Mouse (Mus musculus) urinary bladder, adult 18-20 months (tissue): ENCODE measurements around the gene Disc1.
A peak's percentile ranks its signal among the peaks of the same experiment; 100 is the strongest.

Experiments
- DNase-seq, 2 experiments: peaks; one replicate each; pipeline ENCODE4 v3.0.0; 2022; ENCODE audit warnings: low spot score in 2 of 2, mixed read lengths in 2 of 2

Disc1 gene

DNA sequence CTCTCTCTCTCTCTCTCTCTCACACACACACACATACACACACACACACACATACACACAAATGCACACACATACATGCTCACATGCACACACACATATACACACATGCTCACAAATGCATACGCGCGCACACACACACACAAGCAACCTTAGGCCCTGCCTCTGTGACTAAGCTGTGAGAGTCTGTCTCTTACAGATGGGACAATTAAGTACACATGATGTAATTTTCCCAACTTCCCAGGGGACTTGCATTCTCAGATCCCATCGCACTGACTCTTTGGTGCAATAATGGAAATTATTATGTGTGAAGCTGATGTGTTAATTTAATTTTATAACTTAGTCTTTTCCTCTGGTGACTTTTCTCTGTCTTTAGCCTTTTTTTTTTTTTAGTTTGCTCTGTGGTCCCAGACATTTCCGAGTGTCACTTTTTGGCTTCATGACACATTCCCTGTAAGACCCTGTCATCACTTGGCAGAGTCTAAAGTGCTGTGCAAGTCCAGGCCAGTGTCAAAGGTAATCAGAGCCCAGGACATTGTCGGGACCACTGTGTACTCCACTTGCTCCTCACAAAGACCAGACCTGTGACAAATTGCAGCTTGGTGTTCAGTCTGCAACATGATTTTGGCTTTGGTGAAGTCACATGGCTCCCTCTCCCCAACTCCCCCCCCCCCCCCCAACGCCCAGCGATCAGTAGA is 205.0 kb downstream of the Disc1 start:
- no peak for DNase-seq

DNA sequence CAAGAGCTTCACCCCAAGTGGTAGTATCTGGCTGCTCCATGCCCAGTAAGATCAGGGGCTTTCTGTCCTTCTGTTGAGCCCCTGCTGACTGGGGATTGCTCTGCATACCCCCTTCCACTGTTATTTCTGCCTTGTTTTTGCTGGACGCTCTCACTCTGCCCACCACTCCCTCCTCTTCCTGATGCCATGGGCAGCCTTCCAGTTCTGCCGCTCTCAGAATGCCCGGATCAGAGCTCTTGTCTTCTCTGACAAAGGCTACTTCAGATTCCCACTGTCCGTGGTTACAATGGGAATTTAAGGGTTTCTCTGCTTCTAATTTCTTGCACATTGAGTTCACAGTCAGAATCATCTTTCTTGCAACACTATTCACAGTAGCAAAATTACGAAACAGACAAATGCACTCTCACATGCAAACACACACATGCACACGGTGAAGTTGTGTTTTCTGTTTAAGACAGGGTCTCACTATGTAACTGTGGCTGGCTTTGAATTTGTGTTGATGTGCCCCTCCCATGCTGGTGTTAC is 214.2 kb downstream of the Disc1 start:
- DNase-seq: no peak

DNA sequence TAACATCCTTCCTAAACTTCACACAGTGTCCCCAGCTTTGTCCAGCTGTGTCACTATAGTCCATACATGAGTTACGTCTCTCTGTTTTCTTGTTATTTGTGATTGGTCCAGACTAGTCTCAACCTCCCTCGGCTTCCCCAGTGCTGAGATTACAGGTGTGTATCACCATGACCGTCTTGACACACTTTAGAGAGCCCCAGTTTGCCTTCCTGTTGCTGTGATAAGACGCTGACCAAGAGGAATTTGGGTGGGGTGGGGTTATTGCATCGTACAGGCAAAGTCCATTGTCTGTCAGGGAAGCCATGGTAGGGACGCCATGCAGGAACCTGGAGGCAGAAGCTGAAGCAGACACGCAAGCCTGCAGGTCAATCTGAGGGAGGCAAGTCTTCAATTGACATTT is 216.3 kb downstream of the Disc1 start:
- DNase-seq: no peak

DNA sequence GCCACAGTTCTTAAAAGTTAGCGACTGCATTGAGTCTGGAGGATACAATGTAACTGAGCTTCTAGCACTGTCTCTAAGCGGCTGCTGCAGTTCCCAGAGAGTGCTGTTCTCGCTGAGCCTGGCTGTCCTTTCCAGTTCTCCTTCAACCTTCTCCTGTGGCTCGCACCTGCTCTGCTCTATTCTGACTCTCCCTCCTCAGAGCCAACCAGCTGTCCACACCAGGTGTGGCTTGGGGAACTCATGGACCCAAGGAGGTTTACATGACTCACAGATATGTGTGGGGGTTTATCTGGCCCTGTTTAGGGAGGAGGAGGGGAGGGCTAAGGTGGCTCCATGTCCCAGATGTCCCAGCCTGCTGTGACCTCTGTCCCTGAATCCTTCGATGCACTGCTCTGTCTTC is 217.4 kb downstream of the Disc1 start:
- DNase-seq: no peak

DNA sequence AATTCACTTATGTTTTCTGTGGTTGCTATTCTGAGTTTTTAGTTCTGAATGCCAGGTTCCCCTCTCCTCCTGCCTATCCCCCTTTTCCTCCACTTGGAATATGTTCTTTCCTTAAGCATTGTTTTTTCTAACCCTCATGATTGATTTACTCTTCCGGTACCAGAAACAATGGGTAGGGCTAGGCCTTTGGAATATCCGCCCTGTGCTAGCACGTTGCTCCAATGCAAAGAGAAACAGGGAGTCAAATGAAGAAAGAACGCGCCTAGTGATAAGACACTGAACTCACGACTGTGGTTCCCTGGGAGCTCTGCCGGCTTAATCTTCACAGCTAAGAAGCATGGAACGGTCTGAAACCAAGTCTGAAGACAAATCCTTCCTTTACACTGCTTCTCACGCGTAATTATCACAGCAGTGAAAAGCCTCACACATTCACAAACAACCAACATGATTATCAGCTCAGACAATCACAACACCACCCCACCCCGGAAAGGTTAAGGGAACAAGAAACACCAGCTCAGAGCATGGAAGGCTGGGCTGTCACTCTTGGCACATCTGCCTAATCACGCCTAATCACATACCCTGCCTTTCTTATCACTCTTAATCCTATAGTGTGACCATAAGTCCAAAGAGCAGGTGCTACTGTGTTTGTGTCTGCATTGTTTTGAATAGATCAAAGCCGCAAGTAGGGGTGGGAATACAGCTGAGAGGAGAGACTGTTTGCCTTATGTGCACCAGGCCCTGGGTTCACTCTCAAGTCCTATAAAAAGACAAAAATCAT is 218.3 kb downstream of the Disc1 start:
- DNase-seq: no peak

DNA sequence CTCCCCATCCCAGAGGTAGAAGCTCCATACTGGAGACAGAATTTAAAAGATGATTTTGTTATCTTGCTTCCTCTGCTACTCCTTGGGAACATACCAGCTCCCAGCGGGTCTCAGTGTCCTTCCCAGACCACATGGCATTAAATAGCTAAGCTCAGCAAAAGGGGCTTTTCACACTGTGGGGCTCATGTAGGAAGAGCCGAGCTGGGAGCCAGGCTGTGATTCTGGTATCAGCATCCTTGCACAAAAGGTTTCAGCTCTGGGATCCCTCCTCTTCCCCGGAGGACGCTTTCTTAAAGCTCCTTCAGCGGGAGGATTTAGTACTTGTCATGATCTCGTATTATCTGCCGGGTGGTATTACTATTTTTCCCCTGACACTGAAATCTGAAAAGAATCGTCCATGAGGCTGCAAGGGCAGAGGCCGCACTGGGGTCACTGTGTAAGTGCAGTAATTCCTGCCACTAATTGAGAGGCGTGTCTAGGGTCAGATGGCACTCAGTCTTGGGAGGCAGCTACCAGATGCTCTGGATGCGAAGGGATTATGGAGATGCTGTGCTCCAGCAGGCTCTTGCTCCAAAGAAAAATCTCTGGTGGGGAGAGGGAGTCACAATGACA is 223.2 kb downstream of the Disc1 start:
- DNase-seq: no peak

DNA sequence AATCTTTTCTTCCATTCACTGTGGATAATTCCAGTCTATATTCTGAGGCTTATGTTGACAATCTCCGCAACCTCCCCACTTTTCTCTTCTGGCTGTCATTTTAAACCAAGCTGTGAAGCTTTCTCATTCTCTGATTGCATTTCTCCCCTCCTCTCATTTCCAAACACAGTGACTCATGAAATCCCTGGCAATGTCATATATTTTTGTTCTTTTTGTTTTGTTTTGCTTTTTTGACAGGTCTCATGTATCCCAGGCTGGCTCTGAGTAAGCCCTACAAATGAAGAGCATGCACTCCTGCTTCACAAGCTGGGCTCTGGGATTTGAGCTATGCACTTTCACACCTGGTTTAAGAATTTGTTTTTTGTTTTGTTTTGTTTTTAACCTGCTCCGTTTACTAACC is 225.2 kb downstream of the Disc1 start:
- DNase-seq: no peak

DNA sequence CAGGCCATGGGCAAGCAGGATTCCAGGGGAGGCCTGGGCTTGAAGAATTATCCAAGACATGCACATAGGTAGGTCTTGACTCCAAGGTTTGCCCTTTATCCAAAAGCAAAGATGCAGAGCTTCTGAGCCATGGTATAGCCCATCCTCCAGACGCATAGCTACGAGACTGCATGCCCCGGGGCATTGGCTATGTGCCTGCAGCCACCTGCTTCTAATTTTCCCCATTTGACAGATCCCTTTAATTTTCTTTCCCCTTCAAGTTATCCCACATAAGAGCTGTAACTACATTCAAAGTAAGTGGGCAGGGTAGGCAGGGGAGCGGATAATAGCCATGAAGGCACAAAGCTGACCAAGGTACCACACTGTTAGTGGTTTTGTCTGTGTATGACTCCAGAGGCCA is 225.9 kb downstream of the Disc1 start:
- no peak for DNase-seq

DNA sequence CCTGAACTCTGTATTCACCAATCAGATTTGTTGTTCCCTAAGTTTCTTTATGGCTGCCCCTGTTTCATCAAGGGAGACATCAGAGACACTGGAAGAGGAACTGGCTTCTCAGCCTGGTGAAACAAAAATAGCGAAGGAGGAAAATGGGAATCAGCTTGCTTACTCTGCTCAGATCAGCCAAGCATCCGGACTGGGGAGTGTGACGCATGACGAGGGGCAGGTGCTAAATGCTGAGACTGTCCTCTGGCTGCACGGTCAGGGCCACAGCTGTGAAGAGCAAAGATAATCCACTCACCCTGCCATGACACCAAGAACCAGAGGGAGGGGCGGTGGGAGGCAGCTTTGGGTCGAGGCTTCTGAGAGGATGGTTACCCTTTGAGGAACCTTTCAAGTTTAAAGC is 228.5 kb downstream of the Disc1 start:
- no peak for DNase-seq

DNA sequence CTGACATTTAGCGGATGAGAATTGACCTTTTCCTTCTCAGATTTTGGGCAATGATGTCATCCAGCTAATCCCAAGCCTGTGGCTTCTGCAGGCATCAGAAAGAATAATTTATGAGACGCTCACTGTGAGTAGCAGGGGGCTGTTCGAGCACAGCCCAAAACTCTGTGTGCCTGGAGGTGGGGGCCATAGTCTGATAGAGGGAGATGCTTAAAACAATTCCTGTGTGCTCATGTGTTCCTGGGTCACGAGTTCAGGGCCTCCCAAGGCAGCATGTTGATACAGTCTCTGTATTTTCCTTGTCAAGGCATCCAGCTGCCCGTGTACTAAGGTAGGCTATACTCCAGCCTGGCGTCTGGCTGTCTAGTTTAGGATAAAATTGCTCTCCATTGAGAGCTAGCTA is 229.5 kb downstream of the Disc1 start:
- no peak for DNase-seq

DNA sequence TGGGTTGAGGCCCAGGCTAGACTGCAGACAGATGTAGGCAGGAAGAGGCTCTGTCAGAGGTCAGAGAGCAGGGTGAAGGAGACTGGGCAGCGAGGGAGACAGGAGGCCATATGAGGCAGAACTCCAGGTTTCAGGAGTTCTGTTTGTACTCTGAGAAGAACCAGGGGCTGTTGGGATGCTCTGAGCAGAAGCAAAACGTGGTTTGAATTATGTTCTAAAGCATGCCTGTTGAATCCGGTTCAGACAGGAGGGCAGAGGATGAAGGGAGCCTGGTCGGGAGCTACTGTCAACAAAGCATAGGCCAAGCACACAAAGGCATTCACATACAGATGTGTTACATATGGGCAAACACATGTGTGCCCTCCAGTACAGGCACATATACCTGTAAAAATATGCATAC is 230.9 kb downstream of the Disc1 start:
- no peak for DNase-seq

DNA sequence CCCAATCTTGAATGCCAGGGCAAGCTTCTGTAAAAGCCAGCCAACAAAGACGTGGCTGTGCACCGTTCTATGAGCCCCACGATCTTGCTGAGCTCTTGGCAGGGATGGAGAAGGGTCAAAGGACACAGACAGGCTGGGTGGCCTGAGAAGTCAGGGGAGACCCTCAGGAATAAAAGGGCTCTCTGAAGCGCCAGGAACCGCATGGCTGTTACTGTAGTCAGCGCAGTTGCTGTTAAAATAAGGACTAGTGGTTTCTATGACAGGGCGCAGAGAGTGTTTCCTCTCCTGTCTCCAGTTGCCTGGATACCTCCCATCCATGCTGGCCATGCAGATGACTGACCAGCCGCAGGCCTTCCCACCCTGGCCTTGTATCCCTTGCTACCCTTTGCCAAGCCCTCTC is 231.4 kb downstream of the Disc1 start:
- no peak for DNase-seq

DNA sequence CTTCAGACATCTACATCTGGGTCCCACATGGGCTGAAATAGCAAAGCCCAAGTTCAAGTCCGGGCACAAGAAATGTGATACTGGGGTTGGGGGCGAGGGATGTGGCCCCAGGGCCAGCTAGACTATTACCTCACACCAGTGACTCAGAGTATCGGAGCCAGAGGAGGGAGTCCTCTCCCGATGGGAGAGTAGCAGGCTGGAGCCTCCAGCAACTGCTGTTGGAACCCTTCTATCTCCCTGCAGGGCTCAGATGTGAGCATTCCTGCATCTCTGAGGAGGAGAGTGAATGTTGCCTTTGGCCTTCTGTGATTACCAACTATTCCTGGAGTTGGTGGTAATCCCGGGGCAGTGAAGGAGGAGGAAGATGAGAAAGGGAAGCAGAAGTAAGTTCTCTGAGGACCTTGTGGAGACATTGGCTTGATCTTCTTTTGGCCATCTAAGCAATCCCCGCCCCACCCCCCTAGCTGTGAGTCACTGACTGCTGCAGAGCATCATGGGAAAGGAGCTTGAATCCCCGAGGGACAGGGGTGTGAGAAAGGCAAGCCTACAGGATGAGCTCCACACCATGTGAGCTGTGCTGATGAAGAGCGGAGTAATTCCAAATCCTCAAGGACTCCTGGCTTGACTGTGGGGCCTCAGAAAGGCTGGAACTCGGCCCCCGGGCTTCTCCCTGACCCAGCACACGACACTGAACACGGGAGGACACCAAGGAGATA is 232.1 kb downstream of the Disc1 start:
- DNase-seq: peak; percentile 21 to 77

DNA sequence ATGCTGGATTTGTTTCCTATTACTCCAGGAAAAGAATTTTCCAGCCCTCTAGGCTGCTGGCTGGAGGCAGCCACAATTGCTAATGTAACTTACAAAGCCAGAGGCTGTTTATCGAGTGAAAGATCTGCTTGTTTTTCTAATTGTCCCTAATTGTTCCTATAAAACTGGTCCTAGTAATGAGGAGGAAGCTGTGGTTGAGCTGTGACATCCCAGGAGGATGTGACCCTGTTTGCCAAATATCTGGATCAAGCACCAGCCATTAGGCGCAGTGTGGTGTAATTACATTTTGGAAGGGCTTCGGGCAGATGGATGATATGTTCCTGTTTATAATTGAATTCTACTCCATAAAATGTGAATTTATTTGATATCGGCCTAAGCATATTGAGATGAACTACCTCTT is 233.3 kb downstream of the Disc1 start:
- no peak for DNase-seq

DNA sequence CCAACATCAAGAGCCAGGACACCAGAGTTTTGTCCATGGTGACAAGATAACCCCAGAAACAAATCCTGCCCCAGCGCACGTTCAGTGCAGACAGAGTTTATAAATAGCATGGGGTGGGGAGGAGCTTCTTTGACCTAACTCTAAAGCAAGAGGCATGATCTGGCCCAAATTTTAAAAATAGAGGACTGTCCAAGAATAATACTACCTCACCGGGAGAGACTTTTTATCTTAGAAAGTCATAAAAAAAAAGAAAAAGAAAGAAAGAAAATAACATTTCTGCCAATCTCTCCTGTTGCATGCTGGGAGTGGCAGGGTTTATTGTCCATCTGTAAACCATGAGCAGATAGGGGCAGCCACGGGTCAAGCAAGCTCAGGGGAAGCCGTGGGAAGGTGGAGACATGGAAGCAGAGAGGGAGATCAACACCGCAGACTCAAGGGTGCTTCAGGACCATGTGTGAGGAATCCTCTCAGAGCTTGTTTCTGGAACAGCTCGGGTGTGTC is 233.9 kb downstream of the Disc1 start:
- DNase-seq: no peak

DNA sequence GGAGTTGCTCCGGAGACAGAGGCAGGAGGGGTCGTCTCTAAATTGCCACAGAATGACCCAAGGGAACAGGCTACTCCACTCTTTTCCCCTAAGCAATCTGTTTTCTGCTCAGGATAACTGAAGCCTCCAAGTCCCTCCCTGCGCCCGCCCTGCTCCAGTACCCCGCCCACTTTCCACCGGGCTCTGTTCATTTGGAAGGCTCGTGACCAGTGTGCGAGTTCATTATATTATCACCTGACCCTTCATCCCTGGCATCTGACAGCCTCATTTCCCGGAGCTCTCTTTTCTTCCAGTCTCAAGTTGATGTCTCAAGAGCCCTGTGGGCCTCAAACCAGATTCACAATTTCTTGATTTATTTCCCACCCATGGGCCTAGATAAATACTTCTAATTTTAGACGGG is 237.5 kb downstream of the Disc1 start:
- DNase-seq: no peak

DNA sequence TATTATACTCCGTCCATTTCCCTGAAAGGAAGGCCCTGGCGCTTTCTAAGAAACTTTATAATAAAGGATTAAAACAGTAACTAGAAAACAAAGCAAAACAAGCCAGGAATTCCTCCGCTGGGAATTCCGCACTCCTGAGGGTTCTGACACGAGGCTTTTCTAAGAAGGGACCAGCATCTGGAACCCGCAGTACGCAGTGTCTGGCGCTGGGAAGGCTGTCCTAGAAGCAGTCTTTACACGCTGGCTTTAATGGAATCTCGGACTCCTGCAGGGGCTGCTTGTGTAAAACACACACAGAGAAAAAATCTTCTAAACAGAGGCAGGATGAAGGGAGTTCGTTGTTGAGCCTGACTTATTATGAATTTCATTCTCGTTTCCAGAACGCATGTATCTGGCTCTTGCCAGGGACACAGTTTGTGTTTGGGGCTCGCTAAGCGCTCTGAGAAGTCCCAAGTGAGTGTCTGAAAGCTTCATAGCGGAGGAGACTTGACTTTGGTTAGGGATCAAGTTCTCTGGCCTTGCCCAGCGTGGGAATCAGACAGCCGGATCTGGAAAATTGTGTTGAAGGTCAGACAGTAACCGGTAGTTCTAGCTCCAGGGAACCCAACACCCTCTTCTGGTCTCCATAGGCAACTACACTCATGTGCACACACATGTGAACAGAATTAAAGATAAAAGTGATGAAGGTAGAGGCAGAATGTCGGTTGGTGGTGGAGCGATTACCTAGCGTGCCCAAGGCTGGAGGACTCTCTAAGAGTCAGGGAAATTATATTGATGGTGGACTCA is 238.1 kb downstream of the Disc1 start:
- no peak for DNase-seq

DNA sequence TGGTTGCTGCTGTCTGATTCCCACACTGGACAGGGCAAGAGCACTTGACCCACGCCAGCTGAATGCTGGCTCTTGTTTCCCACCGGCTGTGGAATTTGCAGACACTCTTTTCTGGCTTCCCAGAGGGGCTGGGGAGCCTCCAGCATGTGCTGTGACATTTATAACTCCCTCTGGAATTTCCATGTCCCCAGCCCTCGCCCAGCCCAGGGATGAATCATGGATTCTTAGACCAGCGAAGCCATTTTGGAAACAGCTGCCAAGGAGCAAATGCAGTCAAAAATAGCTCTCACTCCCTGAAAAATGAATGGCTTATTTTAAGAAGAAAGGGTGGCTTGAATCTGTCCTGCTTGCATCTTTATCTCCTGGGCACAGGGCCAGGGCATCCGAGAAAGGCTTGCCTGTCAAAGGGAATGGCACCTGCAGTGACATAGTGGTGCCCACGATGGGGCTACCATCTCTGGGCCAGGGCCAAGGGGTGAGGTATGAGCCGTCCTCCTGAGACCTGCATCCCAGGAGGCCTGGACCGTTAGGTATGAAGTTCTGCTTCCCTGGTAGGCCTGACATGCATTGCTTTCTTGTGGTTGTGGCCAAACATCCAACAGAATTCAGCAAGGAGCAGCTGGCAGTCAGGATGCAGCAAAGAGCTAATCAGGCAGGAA is 239.1 kb downstream of the Disc1 start:
- peak in 1 of 2 experiments; percentile 42 for DNase-seq

DNA sequence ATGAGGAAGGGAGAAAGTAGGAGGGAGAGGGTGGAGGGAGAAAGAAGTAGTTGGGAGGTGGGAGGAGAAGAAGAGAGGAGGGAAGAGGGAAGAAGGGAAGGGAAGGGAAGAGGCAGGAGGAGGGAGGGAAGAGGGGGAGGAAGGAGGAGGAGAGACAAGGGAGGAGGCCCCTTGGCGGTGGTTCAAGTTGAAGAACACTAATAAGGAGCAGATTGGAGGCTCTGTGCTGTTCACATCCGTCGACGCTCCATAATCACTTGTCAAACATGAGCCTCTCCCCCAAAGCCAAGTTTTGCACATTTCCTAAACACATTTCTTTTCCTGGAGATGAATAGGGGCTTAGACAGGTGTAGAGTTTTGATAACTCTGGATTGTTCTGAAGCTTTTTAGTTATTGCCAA is 245.3 kb downstream of the Disc1 start:
- no peak for DNase-seq

DNA sequence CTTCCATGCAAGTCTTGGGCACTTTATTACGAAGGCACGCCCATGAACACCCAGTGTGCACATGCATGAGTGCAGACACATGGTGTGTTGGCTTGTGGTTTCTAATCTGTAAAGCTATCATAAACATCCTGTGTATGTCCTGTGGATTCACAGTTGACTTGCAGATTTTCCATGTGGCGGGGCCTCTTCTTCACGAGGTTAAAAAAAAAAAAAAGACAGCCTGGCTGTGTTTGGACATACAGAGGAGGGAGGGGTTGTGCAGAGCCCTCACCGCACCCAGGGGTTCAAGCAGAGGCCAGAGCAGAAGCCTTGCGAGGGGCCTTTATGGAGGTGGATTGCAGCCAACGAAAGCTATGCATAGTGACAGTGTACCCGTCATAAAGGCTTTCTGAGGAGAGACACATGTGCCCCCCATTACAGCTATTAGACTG is 248.0 kb downstream of the Disc1 start:
- DNase-seq: no peak

DNA sequence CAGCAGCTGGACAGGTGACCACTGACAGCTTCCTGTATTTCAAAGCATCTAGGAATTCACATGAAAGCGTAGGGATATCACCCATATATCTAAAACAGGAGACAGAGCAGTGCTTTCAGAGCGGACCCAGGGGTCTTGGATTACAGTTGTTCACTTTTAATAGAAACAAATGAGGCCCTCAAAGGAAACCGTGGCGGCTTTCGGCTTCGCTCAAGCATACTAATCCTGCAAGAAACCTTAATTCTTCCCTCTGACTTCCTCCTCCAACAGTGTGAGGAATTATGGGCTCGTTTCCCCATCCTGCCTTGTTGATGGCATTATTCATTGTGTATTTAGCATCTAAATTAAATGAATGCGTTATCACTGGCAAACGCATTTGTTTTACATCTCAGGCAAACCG is 252.7 kb downstream of the Disc1 start:
- DNase-seq: no peak
